ENCODE assay signal across 11 mouse cellular contexts in genomic region chr4:155898318-155898717, GRCm38 (mm10).
"Had no signal": no experiment of that assay in that cellular context is flagged by ENCODE, and none has a peak within 500 bp of the region (broad histone marks: within the 10 kb centered on the region; RNA-seq: fewer than 3 reads in every experiment).

No protein-coding gene starts in this region.

- H3K9me3 ChIP-seq: limb, embryonic 12.5 days; liver, embryonic 13.5 days; lung, embryonic 15.5 days; stomach, embryonic 15.5 days had no signal

- H3K4me2 ChIP-seq: limb, embryonic 12.5 days; liver, embryonic 13.5 days; lung, embryonic 15.5 days; stomach, embryonic 15.5 days had no signal

- ATAC-seq: liver, postnatal 0 days had no signal

- H3K27me3 ChIP-seq: limb, embryonic 12.5 days; liver, embryonic 13.5 days; lung, embryonic 15.5 days; stomach, embryonic 15.5 days had no signal

- H3K9ac ChIP-seq: limb, embryonic 12.5 days; liver, embryonic 13.5 days; liver, postnatal 0 days; lung, embryonic 15.5 days; stomach, embryonic 15.5 days had no signal

- H3K27ac ChIP-seq: limb, embryonic 12.5 days; liver, embryonic 13.5 days; lung, embryonic 15.5 days; stomach, embryonic 15.5 days had no signal

- DNase-seq: kidney, adult 18-20 months; kidney, postnatal 14 days; liver, embryonic 13.5 days; liver, postnatal 0 days; lung, postnatal 36 days; right cerebral cortex, postnatal 14 days; thymus, adult 2 months; thymus, postnatal 4 days had no signal

- H3K4me3 ChIP-seq: limb, embryonic 12.5 days; liver, embryonic 13.5 days; lung, embryonic 15.5 days; stomach, embryonic 15.5 days had no signal
